Mouse (Mus musculus) spleen, adult 12 weeks (tissue): ENCODE measurements around the gene Mettl15.

Experiments used
- DNase-seq: peaks from one replicate; pipeline ENCODE4 v3.0.0; 2022; ENCODE audit warnings: low spot score

Gene Mettl15

DNA sequence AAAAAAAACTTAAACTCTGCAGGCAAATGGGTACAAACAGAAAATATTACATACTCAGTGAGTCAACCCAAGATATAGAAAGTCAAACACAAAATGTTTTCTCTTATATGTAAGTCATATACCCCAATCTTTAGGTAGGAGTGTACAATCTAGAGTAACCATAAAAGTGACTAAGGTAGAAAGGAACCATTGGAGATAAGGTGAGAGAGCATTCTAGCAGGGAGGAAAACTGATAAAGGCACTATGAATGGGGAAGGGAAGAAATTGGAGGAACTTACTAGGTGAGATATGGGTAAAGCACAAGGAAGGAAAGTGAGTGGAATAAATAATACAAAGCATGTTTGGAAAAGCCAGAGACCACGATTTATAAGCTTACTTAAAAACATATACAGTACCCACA lies 122.0 kb downstream of the Mettl15 start:
- no peak for DNase-seq

GRCm38 (mm10) chr2:109156131-109156530 lies 124.4 kb downstream of the Mettl15 start:
- DNase-seq, result no peak

DNA sequence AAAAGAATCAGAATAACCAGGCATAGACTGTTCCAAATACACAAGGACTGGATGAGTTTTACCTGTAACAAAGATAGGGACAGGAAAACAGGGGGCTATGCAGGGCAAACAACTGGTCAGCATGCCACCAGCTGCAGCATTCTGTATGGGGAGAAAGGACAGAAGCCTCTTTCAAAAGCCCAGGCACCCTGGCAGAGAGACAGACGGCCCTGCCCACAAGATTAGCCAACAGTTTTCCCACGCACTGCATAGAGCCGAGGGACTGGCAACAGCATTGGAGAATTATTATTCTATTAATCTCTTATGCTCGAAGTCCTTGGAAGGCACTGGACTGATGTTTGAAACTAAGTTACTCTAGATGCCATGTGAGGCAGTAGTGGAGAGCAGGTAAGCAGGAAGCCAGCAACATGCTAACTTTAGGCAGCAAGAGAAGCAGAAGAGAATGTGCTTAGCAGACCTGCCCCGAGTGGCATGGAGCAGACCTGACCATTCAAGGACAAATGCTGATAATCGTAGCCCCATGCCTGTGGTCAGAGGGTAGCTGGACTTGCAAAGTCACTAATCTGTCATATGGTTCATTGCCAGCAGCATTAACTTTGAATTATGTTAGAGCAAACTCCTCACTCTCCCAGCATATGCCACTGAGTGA lies 127.0 kb downstream of the Mettl15 start:
- no peak for DNase-seq

GRCm38 (mm10) chr2:109147292-109147691 lies 133.3 kb downstream of the Mettl15 start:
- no peak for DNase-seq

- no peak for DNase-seq
Measured at GRCm38 (mm10) chr2:109144410-109144809, 136.1 kb downstream of the Mettl15 start.

GRCm38 (mm10) chr2:109140330-109140729 lies 140.2 kb downstream of the Mettl15 start:
- no peak for DNase-seq

GRCm38 (mm10) chr2:109137276-109137675 lies 143.3 kb downstream of the Mettl15 start:
- no peak for DNase-seq

GRCm38 (mm10) chr2:109130718-109131117 lies 149.8 kb downstream of the Mettl15 start:
- no peak for DNase-seq

- DNase-seq, result no peak
Measured at GRCm38 (mm10) chr2:109129921-109130320, 150.6 kb downstream of the Mettl15 start.

GRCm38 (mm10) chr2:109105773-109106484 lies 174.6 kb downstream of the Mettl15 start:
- DNase-seq, result no peak

- no peak for DNase-seq
Measured at GRCm38 (mm10) chr2:109049686-109050085, 230.9 kb downstream of the Mettl15 start.
